Mouse (Mus musculus) right cerebral cortex, adult 2 months (tissue): ENCODE data around the gene Zbbx.
A peak's percentile ranks its signal among the peaks of the same experiment; 100 is the strongest.

Experiments
- DNase-seq, 2 experiments: peaks; one replicate each; pipeline ENCODE4 v3.0.0; 2021 to 2022; ENCODE audit warnings: low spot score in 2 of 2

The Zbbx gene

DNA sequence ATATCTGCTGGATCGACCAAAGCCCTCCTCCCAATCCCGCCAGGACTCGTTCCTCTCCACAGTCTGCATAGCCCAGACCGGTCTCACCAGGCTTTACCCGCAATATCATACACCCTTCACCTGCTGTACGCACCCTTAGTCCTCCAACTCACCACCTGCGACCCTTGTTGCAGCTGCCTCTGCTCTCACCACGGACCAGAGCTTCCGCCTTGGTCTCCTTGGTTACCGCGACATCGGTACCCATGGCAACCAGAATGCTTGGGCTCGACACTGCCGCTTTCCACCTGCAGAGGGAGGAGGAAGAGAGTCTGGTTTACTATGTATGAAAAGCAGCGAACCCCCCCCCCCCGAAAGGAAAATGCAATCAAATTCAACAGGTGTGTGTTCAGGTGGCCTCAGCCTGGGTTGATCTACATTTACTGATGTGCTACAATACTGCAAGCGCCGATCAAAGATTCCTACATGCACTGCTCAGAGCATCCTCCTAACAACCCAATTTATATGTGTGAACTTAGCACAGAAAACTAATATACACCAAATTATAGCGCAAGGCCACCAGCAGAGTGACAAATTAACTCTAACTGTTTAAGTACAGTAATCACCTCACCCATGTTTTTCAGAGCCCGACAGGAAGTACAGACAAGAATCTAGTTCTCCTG lies at the start of gene Zbbx:
Gene Zbbx (minus strand): TSS at position 197 of the 659 bp plus-strand sequence.
- DNase-seq: peak; percentile 81 to 83

DNA sequence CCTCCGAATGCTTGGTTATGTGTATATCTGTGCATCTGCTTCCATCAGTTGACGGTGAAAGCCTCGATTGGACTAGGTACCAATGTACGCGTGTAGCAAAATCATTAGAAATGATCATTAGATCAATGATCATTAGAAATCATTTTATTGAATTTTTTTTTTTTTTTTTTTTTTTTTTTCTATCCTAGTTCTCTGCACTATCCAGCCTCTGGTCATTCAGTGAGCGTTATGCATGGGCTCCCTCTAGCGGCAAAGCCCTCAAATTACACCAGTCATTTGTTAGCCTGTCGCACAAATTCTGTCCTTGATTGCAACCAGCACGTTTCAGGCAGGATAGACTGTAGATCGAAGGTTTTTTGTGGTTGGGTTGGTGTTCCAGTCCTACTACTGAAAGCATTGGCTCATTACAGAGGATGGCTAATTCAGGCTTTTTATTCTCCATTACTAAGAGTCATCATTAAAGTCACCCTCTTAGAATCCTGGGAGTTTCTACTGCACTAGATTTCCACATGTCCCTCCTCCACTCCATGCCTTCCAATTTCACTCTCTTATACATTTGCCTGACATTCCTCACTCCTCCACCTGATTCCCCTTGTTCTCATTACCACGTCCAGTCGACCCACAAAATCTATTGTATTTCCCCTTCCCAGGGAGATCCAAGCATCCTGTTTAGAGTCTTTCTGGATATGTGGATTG lies 38.1 kb upstream of the Zbbx start:
- peak; percentile 64 to 69 for DNase-seq

DNA sequence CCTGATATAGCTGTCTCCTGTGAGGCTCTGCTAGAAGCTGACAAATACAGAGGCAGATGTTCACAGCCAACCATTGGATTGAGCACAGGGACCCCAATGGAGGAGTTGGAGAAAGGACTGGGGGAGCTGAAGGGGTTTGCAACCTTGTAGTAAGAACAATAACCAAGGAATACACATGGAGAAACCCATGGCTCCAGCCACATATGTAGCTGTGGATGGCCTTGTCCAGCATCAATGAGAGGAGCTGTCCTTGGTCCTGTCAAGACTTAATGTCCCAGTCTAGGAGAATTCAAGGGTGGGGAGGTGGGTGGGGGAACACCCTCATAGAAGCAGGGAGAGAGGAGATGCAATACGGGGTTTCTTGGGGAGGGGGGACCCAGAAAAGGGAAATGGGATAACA lies 17.8 kb upstream of the Zbbx start:
- DNase-seq: no peak

DNA sequence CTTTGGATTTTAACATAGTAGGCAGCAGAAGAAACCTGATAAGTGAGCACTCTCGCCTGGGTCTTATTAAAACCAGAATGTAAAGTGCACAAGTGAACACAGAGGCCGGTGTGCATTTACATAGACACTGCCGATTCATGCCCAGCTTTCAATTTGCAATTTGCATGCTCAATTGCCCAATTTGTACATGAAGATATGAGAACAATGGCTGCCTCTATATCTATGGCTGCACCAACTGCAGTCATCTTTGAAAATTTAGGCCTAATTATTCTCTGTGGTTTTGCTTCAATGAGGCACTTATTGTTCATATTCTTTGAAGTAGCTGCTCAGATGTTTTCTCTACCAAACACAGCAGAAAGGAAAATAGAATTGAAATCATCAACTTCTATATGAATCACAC lies 23.0 kb downstream of the Zbbx start:
- no peak for DNase-seq

DNA sequence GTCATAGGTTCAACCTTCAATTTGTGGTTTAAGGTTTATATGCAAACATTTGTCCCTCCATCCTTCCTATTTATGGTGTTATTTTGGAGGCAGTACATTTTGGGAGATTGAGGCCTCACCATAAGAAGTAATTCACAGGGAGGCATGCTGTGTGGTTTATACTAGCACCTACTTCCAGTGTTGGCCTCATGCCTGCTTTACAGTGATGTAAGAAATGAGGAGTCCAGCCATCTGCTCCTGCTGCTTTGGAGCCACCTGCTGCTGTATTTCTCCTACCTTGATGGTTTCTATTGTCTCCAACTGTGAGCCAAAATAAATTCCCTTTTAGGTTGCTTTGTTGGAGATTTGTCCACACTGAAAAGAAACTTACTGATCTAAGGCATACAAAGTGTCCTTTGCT lies 60.0 kb downstream of the Zbbx start:
- peak; percentile 17 to 21 for DNase-seq

DNA sequence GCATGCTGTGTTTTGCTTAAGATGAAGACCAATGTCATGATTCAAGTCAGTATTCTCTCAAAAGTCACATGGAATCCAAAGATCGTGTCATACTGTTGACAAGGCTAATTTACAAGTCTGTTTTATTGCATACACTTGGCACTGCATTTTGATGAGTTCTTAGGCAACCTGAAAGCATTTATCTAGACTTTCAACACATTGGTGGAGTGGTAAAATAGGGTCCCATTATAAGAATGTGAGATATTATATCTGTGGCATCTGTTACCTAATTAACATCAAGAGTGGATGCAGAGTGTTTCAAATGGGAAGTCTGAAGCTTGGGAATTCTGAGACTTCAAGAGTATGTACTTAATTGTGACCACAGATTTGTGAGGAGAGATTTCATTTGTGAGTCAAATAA lies 79.1 kb downstream of the Zbbx start:
- DNase-seq: no peak

DNA sequence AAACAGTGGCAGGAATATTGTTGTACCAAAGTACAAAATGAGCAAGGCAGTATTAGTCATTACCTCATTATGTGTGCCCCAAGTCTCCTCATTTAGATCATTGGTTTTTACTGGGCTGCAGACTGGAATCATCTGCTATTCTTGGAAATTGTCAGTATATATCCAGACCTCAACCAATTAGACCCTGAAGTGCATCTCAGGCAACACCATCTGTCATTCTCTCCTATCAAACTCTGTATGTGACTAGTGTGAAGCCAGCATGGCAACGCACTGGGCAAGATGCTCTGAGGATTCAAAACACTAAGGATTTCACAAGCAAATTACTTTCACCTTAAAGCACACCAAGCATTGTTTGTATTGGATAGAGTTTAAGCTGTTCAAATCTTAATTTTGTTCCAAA lies 85.9 kb downstream of the Zbbx start:
- no peak for DNase-seq

DNA sequence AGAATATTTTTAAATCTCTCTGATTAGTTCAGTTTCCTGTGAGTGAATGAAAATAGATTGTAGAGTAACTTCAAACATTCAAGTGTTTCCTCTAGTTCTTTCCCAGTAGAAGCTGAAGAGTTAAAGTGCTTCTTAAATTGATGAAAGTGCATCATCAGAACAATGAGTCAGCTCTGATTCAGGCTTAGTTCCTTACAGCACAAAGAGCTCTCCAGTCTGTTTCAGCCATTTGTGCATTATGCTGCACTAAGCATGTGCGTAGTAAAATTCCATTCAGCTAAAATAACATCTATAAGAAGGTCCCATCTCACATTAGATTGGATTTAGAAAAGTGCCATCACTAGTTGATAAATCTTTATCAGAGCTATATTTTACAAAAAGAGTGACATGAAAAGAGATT lies 155.1 kb downstream of the Zbbx start:
- no peak for DNase-seq
